Mouse (Mus musculus): ENCODE data around the gene Tmem235.

Gene Tmem235

DNA sequence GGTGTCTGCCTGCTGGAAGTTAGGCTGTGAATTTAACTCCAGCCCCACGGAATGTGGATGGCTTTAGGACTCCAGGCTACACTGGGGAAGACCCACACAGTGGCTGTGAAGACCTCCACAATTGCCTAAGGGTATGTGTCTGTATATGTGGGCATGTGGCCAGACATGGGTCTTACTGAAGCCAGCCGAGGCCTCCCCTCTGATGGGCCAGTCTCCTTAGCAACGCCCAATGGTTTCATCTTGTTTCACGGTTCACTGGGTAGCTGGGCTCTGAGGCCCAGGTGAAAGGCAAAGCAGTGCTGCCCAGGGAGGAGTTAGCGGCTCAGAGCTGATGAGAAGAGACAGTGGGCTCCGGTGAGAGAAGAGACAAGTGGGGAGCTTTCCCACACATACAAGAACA lies 5.4 kb downstream of the Tmem235 start:
- DNase-seq (ENCODE audit: low spot score): no peak

- DNase-seq (ENCODE audit: low spot score): peak; percentile 82
Observed at GRCm38 (mm10) chr11:117870688-117871365, 10.3 kb downstream of the Tmem235 start.

- no peak for DNase-seq (ENCODE audit: low spot score)
Observed at GRCm38 (mm10) chr11:117871376-117871775, 10.8 kb downstream of the Tmem235 start.

DNA sequence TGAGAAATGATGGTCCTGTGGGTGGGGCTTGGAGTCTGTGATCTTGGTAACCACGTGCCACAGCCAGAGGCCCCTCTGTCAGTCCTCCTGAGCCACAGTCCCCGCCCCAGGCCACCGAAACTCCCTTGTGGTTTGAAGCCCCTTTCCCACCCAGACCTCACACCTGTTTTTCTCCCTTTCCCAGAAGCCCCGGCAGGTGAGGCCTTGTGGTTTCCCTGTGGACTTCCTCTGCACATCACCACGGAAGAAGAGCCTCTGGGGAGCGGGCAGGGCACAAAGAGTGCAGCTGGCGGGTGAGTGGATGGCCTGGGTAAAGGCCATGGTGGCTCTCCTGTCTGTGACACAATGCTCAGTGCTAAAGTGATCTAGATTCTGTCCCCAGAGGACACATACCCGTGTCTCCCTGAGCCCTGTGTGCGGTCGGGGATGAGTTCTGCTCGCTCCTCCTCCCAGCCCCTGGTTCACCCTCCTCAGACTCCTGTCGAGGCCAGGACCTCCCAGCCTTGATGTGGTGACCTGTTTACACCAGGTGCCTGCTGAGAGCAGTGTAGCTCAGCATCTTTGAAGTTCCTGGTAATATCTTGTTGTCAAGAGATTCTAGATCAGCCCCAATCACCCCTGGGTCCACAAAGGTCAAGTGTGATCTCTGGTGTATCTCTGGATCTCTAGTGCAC lies 11.5 kb downstream of the Tmem235 start:
- no peak for DNase-seq (ENCODE audit: low spot score)

- DNase-seq (ENCODE audit: low spot score): peak; percentile 83
Observed at GRCm38 (mm10) chr11:117872861-117873608, 12.5 kb downstream of the Tmem235 start, which contains the start of gene Tha1. Tha1 (minus strand) TSS chr11:117873481.

DNA sequence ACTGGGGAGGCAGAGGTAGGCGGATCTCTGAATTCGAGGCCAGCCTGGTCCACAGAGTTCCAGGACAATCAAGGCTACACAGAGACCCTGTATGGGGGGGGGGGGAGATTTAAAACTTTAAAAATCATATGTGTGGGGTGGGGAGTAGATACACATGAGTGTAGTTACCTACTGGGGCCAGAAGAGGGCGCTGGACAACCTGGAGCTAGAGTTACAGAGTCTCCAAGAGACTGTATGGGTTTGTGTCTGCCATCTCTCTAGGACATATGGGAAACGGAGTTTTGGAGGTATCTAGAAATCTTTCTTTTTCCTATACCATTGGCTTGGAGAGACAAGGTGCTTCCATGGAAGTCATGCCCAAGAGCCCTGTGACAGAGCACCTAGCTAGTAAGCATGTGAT lies 13.9 kb downstream of the Tmem235 start:
- no peak for DNase-seq (ENCODE audit: low spot score)

DNA sequence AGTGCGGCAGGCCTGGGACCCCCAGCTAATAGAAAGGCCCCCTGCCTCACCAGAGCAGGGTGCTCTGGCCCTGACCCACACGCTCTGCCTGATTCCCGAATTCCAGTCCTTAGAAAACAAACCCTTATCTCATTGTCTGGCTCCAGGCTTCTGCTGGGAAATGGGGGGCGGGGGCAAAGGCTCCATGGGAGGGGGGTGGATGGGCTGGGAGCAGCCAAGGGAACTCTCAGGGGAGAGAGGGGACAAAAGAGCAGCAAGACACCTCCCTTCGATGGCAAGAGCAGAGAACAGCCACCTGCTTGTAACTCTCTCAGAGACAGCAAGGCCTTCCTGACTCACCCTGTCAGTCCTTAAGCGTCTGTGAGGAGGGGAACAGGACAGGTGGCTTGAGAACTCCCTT lies 15.1 kb downstream of the Tmem235 start:
- DNase-seq (ENCODE audit: low spot score): no peak

DNA sequence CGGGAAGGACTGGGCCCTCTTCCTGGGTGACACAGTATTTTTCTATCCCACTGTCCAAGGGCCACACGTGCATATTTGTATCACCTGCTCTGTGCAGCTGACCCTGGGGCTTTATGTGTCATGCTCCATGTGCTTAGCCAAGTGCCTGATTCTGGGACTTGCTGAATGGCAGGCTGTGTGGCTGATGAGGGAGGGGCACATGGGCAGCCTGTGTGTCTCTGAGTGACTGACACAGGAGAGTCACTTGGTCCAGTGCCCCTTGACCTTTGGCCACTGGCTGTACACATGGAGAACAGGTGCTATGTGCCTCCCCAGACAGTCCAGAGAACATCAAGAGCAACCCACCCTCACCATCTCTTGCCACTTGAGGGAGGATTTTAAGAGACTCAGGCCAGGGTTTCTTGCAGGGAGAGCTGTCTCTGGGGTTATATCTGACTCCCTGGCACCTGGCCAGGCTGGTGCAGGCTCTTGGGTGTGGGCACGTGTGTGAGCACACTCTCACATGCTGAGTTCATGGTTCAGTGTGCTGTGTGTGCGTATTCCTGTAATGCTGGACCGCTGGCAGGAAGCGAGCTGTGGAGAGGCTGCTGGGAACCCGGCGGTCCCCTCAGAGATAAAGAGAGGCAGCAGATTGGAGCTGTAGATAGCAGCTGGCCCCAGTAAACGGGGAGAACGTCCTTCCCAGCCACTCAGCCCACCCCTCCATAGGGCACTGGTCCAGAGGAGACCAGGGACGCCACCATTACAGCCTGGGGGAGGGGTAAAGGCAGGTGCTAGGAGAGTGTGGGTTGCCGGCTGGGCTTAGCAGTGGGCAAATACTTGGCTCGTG lies 17.6 kb downstream of the Tmem235 start:
- DNase-seq (ENCODE audit: low spot score): peak; percentile 69

DNA sequence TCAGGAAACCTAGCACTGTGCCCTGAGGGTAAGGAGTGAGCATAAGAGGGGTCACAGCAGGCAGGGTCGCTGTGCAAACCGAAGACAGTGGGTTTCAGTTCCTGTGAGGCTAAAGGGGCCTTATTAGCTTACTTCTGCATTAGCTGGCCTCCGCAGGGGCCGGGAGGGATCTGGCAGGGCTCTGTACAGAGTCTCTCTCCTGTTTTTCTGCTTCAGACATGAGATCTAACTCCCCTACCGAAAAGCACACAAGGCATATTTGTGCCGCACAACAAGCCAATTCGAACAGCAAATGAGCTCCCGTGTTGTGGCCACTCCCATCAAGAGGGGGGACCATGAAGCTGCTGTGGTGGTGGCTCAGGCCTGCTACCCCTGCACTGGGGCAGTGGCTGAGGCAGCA lies 18.3 kb downstream of the Tmem235 start:
- DNase-seq (ENCODE audit: low spot score): peak; percentile 33

DNA sequence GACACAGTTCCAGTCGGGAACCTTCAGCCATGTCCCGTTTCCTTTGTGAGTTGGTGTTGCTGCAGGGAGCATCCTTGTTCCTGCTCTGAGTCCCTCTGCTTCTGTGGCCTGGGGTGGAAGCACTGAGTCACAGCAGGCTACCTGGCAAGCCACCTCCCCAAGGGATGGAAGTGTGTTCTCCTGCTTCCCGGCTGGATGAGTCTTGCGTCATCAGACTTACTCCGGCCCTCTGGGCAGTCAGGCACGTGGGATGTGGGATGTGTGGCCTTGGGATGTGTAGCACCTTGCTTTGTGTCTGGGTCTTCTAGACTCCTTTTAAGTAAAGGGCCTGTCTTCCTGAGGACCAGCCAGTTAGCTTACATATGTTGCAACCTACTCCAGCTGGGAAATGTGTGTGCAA lies 19.1 kb downstream of the Tmem235 start:
- DNase-seq (ENCODE audit: low spot score): no peak

DNA sequence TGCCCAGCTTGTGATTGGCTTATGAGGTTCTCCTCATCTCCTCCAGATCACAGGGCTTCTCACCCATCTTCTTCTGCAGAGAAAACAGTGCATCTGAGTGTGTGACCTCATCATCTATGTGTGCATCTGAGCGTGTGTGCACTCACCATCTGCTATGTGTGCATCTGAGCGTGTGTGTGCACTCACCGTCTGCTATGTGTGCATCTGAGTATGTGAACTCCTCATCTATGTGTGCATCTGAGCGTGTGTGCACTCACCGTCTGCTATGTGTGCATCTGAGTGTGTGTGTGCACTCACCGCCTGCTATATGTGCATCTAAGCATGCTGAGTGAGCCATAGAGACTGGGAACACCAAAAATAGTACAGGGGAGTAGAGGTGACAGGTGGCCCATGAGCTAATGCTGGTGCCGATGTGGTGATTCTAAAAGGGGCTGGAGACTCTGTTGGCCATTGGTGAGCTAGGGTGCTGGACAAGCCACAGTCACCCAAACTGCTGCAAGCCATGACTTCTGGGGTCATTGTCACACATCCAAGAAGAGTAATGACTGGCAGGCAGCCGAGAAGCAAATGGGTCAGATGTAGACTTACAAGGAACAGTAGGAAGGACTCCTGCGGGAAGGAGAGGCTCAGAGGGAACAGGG lies 19.9 kb downstream of the Tmem235 start:
- DNase-seq (ENCODE audit: low spot score): no peak

DNA sequence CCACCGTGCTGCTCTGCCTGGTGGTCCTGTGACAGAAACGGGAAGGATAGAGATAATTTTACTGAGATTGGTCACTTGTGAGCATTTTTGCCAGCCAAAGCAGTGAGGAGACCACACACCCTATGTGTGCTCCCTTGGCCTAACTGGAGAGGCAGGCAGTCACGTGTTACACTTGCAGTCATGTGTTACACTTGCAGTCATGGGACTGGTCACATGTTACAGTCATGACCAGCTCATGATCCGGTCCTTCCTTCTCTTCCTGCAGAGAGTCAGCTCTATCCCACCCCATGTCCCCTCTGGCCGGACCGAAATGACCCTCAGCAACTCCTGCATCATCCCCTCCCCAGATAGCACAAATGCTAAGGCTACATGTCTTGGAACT lies 20.4 kb downstream of the Tmem235 start:
- no peak for DNase-seq (ENCODE audit: low spot score)

DNA sequence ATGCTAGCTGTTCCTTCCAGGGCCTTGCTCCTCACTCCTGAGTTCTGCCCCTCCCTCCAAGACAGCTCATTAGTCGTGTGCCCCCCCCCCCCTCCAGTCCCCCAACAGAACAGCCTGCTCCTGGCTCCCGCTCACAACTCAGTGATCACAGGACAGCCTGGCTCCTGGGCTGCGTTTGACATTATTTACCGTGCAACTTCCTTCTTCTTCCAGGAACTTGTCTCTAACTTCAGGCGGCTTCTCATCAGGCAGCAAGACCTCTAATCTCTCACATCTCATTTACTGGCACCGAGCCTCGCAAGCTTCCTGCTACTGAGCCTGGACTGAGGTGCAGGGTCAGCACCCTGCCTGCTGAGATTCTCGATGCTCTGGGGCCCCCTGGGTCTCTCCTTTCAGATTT lies 21.2 kb downstream of the Tmem235 start:
- DNase-seq (ENCODE audit: low spot score): no peak

DNA sequence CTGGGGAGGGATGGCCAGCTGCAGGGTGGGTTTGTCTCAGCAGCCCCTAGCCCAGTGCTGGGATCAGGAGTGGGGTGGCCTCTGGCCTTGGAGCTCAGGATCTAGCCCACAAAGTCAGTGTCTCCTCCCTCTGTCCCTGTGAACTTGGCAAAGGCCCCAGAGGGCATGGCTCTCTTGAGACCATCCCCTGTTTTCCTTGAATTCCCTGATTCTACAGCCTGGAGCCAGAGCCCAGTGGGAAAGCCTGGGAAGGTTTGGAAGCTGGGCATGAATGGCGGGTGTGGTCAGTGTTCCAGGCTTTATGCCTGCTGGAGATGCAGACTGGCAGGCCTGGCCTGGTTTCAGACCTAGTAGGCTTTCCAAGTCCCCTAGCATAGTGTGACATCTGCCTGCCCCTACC lies 21.7 kb downstream of the Tmem235 start:
- no peak for DNase-seq (ENCODE audit: low spot score)

- DNase-seq (ENCODE audit: low spot score): no peak
Observed at GRCm38 (mm10) chr11:117886000-117886399, 25.4 kb downstream of the Tmem235 start.

DNA sequence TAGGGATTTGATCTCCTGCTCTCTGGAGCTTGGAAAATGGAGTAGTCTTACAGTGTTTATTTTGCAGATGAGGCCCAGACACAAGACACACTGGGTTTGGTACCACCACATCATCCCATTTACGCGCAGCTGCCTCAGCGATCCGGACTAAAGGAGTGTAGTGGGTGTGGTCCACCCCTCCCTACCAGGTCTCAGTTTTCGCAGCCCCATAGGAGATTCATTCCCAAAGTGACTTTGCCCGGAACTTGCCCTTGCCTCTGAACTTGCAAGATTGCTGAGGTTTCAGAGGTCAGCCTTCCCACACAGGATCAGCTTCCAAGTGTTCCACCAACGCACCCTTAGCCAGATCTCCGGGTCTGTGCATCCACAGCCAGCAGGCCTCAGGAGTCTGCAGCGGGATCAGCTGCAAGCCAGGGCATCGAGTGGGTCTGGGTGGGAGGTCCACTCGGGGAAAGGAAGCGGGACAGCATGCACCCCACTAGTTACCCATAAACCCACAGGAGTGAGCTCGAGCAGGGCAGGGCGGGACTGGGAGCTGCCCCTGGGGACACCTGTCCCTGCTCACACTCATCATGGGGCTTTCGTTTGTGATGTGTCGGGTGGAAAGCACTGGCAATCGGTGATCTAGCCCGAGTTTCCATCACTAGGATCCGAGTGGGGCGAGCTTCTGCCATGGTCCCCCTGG lies 27.8 kb downstream of the Tmem235 start:
- no peak for DNase-seq (ENCODE audit: low spot score)

DNA sequence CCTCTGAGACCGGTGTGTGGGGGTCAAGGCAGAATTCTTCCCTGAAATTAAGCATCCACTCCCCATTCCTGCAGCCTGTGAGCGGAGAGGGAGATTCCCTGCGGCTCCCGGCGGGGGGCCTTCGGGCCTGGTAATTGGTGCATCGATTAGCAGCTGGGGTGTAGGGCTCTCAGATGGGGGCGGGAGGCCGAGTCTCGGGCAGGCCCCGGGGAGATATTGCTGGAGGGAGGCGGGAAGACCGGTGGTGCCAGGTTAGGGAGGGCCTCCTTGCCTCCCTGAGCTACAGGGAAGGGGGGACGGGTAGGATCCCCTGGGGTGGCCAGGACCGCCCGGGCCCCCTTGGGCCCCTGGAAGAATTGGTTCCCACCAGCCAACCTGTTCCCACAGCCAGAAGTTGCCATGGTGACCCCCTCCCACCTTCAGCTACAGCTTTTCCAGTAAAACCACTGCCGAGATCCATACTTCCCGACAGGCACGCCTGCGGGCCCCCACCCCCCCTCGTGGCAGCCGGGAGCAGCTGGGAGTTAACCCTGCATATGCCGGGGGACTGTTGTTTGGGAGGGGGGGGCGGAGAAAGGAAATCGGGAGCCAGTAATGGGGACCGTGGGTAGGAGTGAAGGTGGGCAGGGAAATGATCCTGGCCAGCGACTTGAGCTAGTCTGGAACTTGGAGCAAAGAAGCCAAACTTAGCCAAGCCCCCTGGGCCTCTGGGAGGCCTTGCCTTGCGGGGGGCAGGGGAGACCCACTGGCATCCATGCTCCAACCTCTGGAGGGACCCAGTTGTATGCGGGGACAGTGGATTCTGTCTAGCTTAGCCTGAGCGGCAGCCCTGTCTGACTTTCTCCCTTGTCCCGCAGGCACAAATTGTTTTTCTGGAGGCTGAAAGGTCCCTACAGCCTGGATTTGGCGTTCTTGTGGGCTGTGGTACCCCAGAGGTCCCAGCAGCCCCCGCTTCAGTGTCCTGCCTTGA lies 28.6 kb downstream of the Tmem235 start:
- DNase-seq (ENCODE audit: low spot score): no peak

DNA sequence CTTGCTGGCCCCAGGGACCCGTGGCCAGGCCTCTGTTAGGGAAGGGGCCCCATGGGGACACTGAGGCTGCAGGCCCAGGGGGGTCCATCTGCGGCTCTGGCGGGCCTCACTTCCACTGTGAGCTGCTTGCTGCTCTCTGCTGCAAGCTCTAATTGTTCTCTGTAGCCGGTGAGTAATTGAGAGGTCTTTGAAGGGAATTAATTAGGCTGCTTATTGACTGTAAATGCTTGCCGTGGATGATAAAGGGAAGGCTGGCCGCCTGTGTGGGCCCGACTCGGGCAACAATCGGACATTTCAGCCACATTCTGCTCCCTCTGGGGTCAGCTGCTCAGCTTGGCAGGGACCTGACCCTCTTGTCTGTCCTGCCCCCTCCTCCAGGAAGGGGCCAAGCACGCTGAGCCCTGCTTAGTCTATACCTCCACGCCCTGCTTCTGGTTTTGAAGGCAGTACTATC lies 29.4 kb downstream of the Tmem235 start:
- DNase-seq (ENCODE audit: low spot score): no peak

- no peak for DNase-seq (ENCODE audit: low spot score)
Observed at GRCm38 (mm10) chr11:117890519-117891282, 30.1 kb downstream of the Tmem235 start.
